In genomic region chr17:68097436-68097835, GRCm38 (mm10) we compare ENCODE assay signal across 11 mouse cellular contexts.
"Had no signal": no experiment of that assay in that cellular context is flagged by ENCODE, and none has a peak within 500 bp of the region (broad histone marks: within the 10 kb centered on the region; RNA-seq: fewer than 3 reads in every experiment).

No protein-coding gene starts in this region.

- DNase-seq: gastrocnemius, postnatal 25 days; heart, adult 18-20 months; heart, postnatal 10 days; heart, postnatal 4 days; kidney, adult 18-20 months; kidney, adult 8-10 months; kidney, postnatal 10 days; kidney, postnatal 25 days; kidney, postnatal 4 days; liver; liver, embryonic 13.5 days had no signal
